ENCODE assay signal across 25 mouse cellular contexts in genomic region chr15:27303856-27304255, GRCm38 (mm10).
"Had no signal": no experiment of that assay in that cellular context is flagged by ENCODE, and none has a peak within 500 bp of the region (broad histone marks: within the 10 kb centered on the region; RNA-seq: fewer than 3 reads in every experiment).

No protein-coding gene starts in this region.

- H3K4me2 ChIP-seq: heart, embryonic 12.5 days; hindbrain, embryonic 14.5 days; kidney, embryonic 15.5 days; limb, embryonic 12.5 days; liver, embryonic 11.5 days; liver, embryonic 13.5 days; liver, embryonic 15.5 days had no signal

- H3K27ac ChIP-seq: gastrocnemius, adult 2 months; heart, embryonic 10.5 days; hindbrain, embryonic 14.5 days; hindbrain, postnatal 0 days; kidney, embryonic 15.5 days; kidney, postnatal 0 days; limb, embryonic 10.5 days; limb, embryonic 12.5 days; liver, embryonic 13.5 days; liver, embryonic 15.5 days had no signal

- ATAC-seq: liver, postnatal 0 days had no signal

- H3K4me3 ChIP-seq: gastrocnemius, adult 2 months; heart, embryonic 10.5 days; heart, embryonic 12.5 days; kidney, embryonic 15.5 days; limb, embryonic 10.5 days; limb, embryonic 12.5 days; liver, embryonic 13.5 days; liver, embryonic 15.5 days had no signal

- DNase-seq: gastrocnemius, adult 2 months; gastrocnemius, postnatal 10 days; gastrocnemius, postnatal 36 days; heart, adult 18-20 months; heart, postnatal 10 days; heart, postnatal 36 days; kidney, adult 11 months; kidney, adult 2 months; kidney, adult 9 months; kidney, postnatal 14 days; kidney, postnatal 36 days; layer of hippocampus, postnatal 36 days; liver; liver, embryonic 13.5 days; liver, postnatal 0 days had no signal

- H3K27me3 ChIP-seq: heart, embryonic 12.5 days; kidney, embryonic 15.5 days; liver, embryonic 13.5 days; liver, embryonic 15.5 days had no signal

- H3K9me3 ChIP-seq: heart, embryonic 10.5 days; kidney, embryonic 15.5 days; limb, embryonic 10.5 days; liver, embryonic 13.5 days; liver, embryonic 15.5 days had no signal

- H3K9ac ChIP-seq: heart, embryonic 12.5 days; hindbrain, embryonic 14.5 days; kidney, embryonic 15.5 days; limb, embryonic 12.5 days; liver, embryonic 13.5 days; liver, embryonic 15.5 days; liver, postnatal 0 days had no signal

- H3K4me1 ChIP-seq: kidney, embryonic 15.5 days; limb, embryonic 12.5 days; liver, embryonic 13.5 days; liver, embryonic 15.5 days had no signal

- H3K36me3 ChIP-seq: heart, embryonic 10.5 days; heart, embryonic 12.5 days; kidney, embryonic 15.5 days; limb, embryonic 10.5 days; limb, embryonic 12.5 days; liver, embryonic 13.5 days; liver, embryonic 15.5 days had no signal
